Comparison of ENCODE assay signal across 8 mouse cellular contexts in genomic region chr19:24166516-24167091, GRCm38 (mm10). TPM values are rescaled to one million over a fixed set of nuclear protein-coding genes. Genes with fewer than 3 reads are reported as not detected.
A peak's percentile ranks its signal among the peaks of the same experiment; 100 is the strongest.
DNase-seq lines count a peak whose midpoint lies in the region; ATAC-seq and TF ChIP-seq lines count a peak whose summit lies in the region.

No protein-coding gene starts in this region.

- DNase-seq in urinary bladder, postnatal 25 days (ENCODE audit: low spot score), result peak; percentile 43
- DNase-seq in gastrocnemius, adult 8-10 months (ENCODE audit: low spot score in 2 of 2), result no peak

- no peaks in the 10 kb centered on the region for H3K36me3 ChIP-seq in C2C12 (ENCODE audit: control insufficient read depth, insufficient read depth)
- no peaks in the 10 kb centered on the region for H3K36me3 ChIP-seq in forebrain, embryonic 15.5 days
- H3K36me3 ChIP-seq in liver, embryonic 15.5 days (replicated peaks), result no peaks in the 10 kb centered on the region
- no peaks in the 10 kb centered on the region for H3K36me3 ChIP-seq in neural tube, embryonic 12.5 days

- no peak for TF ChIP-seq CTCF in C2C12 (IDR thresholded peaks at IDR 0.05; ENCODE audit: control insufficient read depth, insufficient read depth, insufficient read length)

- H3K4me3 ChIP-seq in C2C12 (ENCODE audit: insufficient read depth, poor library complexity, severe bottlenecking), result no peak overlapping the region
- no peak overlapping the region for H3K4me3 ChIP-seq in forebrain, embryonic 15.5 days
- peak overlapping the region; percentile 32 for H3K4me3 ChIP-seq in liver, embryonic 15.5 days (replicated peaks)
- no peak overlapping the region for H3K4me3 ChIP-seq in neural tube, embryonic 12.5 days

- peaks cover 89% of the 10 kb centered on the region for H3K79me2 ChIP-seq in C2C12 (ENCODE audit: control insufficient read depth, insufficient read depth)

- WGBS in forebrain, embryonic 15.5 days, result 15% methylated on average over 17 of the region's 17 CpGs
- 5% methylated on average over 17 of the region's 17 CpGs for WGBS in liver, embryonic 15.5 days (ENCODE audit: insufficient replicate concordance)
- WGBS in neural tube, embryonic 12.5 days, result 17% methylated on average over 17 of the region's 17 CpGs

- no peak overlapping the region for H3K9ac ChIP-seq in forebrain, embryonic 15.5 days (replicated peaks)
- H3K9ac ChIP-seq in liver, embryonic 15.5 days, result no peak overlapping the region
- no peak overlapping the region for H3K9ac ChIP-seq in neural tube, embryonic 12.5 days

- peaks cover 31% of the 10 kb centered on the region for H3K79me3 ChIP-seq in C2C12 (ENCODE audit: low read depth)

- no peaks in the 10 kb centered on the region for H3K27me3 ChIP-seq in C2C12 (ENCODE audit: control insufficient read depth, insufficient read depth, insufficient read length)
- H3K27me3 ChIP-seq in forebrain, embryonic 15.5 days, result no peaks in the 10 kb centered on the region
- H3K27me3 ChIP-seq in liver, embryonic 15.5 days, result no peaks in the 10 kb centered on the region
- H3K27me3 ChIP-seq in neural tube, embryonic 12.5 days (replicated peaks), result no peaks in the 10 kb centered on the region

- no peak overlapping the region for H3ac ChIP-seq in C2C12 (ENCODE audit: control insufficient read depth, insufficient read length, low read depth)

- peak; percentile 86 for ATAC-seq in activated CD4-positive, CD25-positive, alpha-beta regulatory T cell, adult 4 months
- ATAC-seq in forebrain, embryonic 15.5 days (replicated peaks), result peak; percentile 32; the same call in 1 of the 2 replicates
- ATAC-seq in inflammation-experienced regulatory T-cells, adult 6 months, result peak; percentile 81
- ATAC-seq in liver, embryonic 15.5 days (ENCODE audit: insufficient read depth), result peak; percentile 66
- ATAC-seq in neural tube, embryonic 12.5 days (ENCODE audit: low FRiP score, low read depth), result 0 out of 2 replicates have a peak, but pooled peaks have one; percentile 52

- no peaks in the 10 kb centered on the region for H3K9me3 ChIP-seq in forebrain, embryonic 15.5 days
- H3K9me3 ChIP-seq in liver, embryonic 15.5 days (replicated peaks), result no peaks in the 10 kb centered on the region
- H3K9me3 ChIP-seq in neural tube, embryonic 12.5 days, result no peaks in the 10 kb centered on the region

- H3K4me2 ChIP-seq in forebrain, embryonic 15.5 days (replicated peaks), result 0 out of 2 replicates have a peak overlapping the region, but pooled peaks have one; percentile 13
- H3K4me2 ChIP-seq in liver, embryonic 15.5 days, result peak overlapping the region; percentile 55
- peak overlapping the region; percentile 42 for H3K4me2 ChIP-seq in neural tube, embryonic 12.5 days (replicated peaks)

- no peak overlapping the region for H3K27ac ChIP-seq in forebrain, embryonic 15.5 days (replicated peaks)
- H3K27ac ChIP-seq in liver, embryonic 15.5 days (replicated peaks), result peak overlapping the region; percentile 41; the same call in 1 of the 2 replicates
- H3K27ac ChIP-seq in neural tube, embryonic 12.5 days, result no peak overlapping the region

- peaks cover 4% of the 10 kb centered on the region; the same call in 1 of the 2 replicates for H3K4me1 ChIP-seq in forebrain, embryonic 15.5 days
- peaks cover 30% of the 10 kb centered on the region for H3K4me1 ChIP-seq in liver, embryonic 15.5 days (replicated peaks)
- peaks cover 36% of the 10 kb centered on the region for H3K4me1 ChIP-seq in neural tube, embryonic 12.5 days

TF ChIP-seq in C2C12, 6 proteins besides CTCF, POLR2A, EP300 and RAD21:
- TF ChIP-seq MAX (IDR thresholded peaks at IDR 0.05), result peak; percentile 71
- TF ChIP-seq MYOD1 (IDR thresholded peaks at IDR 0.05; ENCODE audit: control insufficient read depth, insufficient read length, low read depth), result peak; percentile 91
- TF ChIP-seq FOSL1 (IDR thresholded peaks at IDR 0.05; ENCODE audit: insufficient read depth, low read length, poor library complexity, severe bottlenecking), result peak; percentile 56
- TF ChIP-seq CEBPB (IDR thresholded peaks at IDR 0.05; ENCODE audit: low read depth), result no peak

RNA-seq across cellular contexts. Expression of gene Tjp2, which starts 58.2 kb away (rescaled TPM):
- 22.1 TPM for polyA plus RNA-seq in C2C12 (2012; fragmentation: generic; extraction: Trizol)
- 1 to 10 TPM; 4.5 to 6.0 TPM for polyA plus RNA-seq in activated CD4-positive, CD25-positive, alpha-beta regulatory T cell, adult 4 months (2017; shearing (Covaris generic))
- polyA plus RNA-seq in forebrain, embryonic 15.5 days (2015; fragmentation: Nextera tagmentation; extraction: Ambion mirVana), result 11.9 and 13.9 TPM in 2 replicates
- 1 to 10 TPM; 5.3 to 9.5 (median 5.4) TPM for polyA plus RNA-seq in inflammation-experienced regulatory T-cells, adult 6 months (2017; shearing (Covaris generic))
- polyA plus RNA-seq in liver, embryonic 15.5 days (2015; fragmentation: Nextera tagmentation; extraction: Ambion mirVana), result 4.9 and 5.9 TPM in 2 replicates
- 25.5 and 28.4 TPM in 2 replicates for polyA plus RNA-seq in neural tube, embryonic 12.5 days (2016; fragmentation: Nextera tagmentation; extraction: Ambion mirVana)
- 1 to 10 TPM; 2.6 to 4.6 (median 4.0) TPM for total RNA-seq in gastrocnemius, adult 8-10 months (2022)

Comparison
In these comparisons a context has a peak if more than half of its experiments do, and no peak if none do; other contexts are left out.
1. ATAC-seq: peak in every context shown above with its lines; median percentile 86 in activated CD4-positive, CD25-positive, alpha-beta regulatory T cell, adult 4 months; 81 in inflammation-experienced regulatory T-cells, adult 6 months; 66 in liver, embryonic 15.5 days; 52 in neural tube, embryonic 12.5 days; 32 in forebrain, embryonic 15.5 days.